Mouse (Mus musculus) embryonic facial prominence, embryonic 10.5 days (tissue): Measurements from ENCODE around the gene S100a13. TPM values are rescaled to one million over a fixed set of nuclear protein-coding genes. Genes with fewer than 3 reads are reported as not detected.
A peak's percentile ranks its signal among the peaks of the same experiment; 100 is the strongest.

ENCODE experiments used
- DNase-seq: peaks from one replicate; pipeline ENCODE4 v3.0.0-alpha.2; 2017; ENCODE audit warnings: low spot score
- H3K27ac ChIP-seq: fragments of 300-500 bp; sonication (generic); replicated peaks from 2 replicates; pipeline ENCODE4 v1.5.1; 2016; ENCODE audit warnings: mild to moderate bottlenecking
- H3K27me3 ChIP-seq: fragments of 300-500 bp; sonication (generic); replicated peaks from 2 replicates; pipeline ENCODE4 v1.6.1; 2016; ENCODE audit warnings: low read depth, mild to moderate bottlenecking; ENCODE audit not compliant: poor library complexity, severe bottlenecking
- H3K36me3 ChIP-seq: fragments of 300-500 bp; sonication (generic); replicated peaks from 2 replicates; pipeline ENCODE4 v1.6.1; 2016; ENCODE audit warnings: mild to moderate bottlenecking, moderate library complexity
- H3K4me1 ChIP-seq: fragments of 300-500 bp; sonication (generic); 2 replicates; pipeline ENCODE4 v1.6.1; 2016
- H3K4me3 ChIP-seq: fragments of 300-500 bp; sonication (generic); 2 replicates; pipeline ENCODE4 v1.5.1; 2016; ENCODE audit warnings: mild to moderate bottlenecking, moderate library complexity
- H3K9me3 ChIP-seq: fragments of 300-500 bp; sonication (generic); 2 replicates; pipeline ENCODE4 v1.6.1; 2016; ENCODE audit warnings: mild to moderate bottlenecking
- WGBS: fragments of 180-500 bp; shearing (Covaris S2); methylation state at CpG from one replicate; pipeline ENCODE4 v1.1.7; 2016; 5-methylcytosine and 5-hydroxymethylcytosine counted together
- polyA plus RNA-seq: library from polyadenylated mRNA; unstranded; fragments of >200 nt; fragmentation: Nextera tagmentation; extraction: Ambion mirVana; gene quantifications from 2 replicates; pipeline ENCODE4 v1.2.1, GENCODE M21; 2016

S100a13 gene
- polyA plus RNA-seq, 1 experiment from 2014 or later: 8.3 TPM

- Histone ChIP-seq H3K27ac (no peak overlapping the region), H3K36me3 (peaks cover 61% of the 10 kb centered on the region), H3K4me1 (peaks cover 7% of the 10 kb centered on the region), H3K4me3 (no peak overlapping the region), H3K9me3 (no peaks in the 10 kb centered on the region), H3K27me3 (no peaks in the 10 kb centered on the region)
- DNase-seq: no peak
- 89% methylated on average over 6 of the region's 6 CpGs for WGBS
These were observed 25.7 kb upstream of the S100a13 start for GRCm38 (mm10) chr3:90488576-90488975.

GRCm38 (mm10) chr3:90490696-90491256 lies 23.5 kb upstream of the S100a13 start, which contains the start of gene Snapin:
TSS of gene Snapin (minus strand) at chr3:90491033.
- WGBS: under 1% methylated on average over 37 of the region's 37 CpGs
- peak within 1 kb of the TSS; percentile 67 for H3K4me3 ChIP-seq
- peaks cover 7% of the 10 kb centered on the region for H3K4me1 ChIP-seq
- H3K9me3 ChIP-seq: no peaks in the 10 kb centered on the region
- peak within 1 kb of the TSS; percentile 88 for H3K27ac ChIP-seq
- no peaks in the 10 kb centered on the region for H3K27me3 ChIP-seq
- H3K36me3 ChIP-seq: peaks cover 50% of the 10 kb centered on the region
- peak; percentile 96 for DNase-seq

- 35% methylated on average over 2 of the region's 2 CpGs for WGBS
- H3K9me3 ChIP-seq: no peaks in the 10 kb centered on the region
- no peaks in the 10 kb centered on the region for H3K27me3 ChIP-seq
- peaks cover 7% of the 10 kb centered on the region for H3K4me1 ChIP-seq
- 0 out of 2 replicates have a peak overlapping the region, but pooled peaks have one; percentile 67 for H3K4me3 ChIP-seq
- H3K36me3 ChIP-seq: peaks cover 50% of the 10 kb centered on the region
- DNase-seq: no peak
- H3K27ac ChIP-seq: no peak overlapping the region
These were observed 22.9 kb upstream of the S100a13 start for GRCm38 (mm10) chr3:90491350-90491749.

- Histone ChIP-seq H3K4me3 (no peak overlapping the region), H3K4me1 (peaks cover 7% of the 10 kb centered on the region), H3K27ac (no peak overlapping the region), H3K27me3 (no peaks in the 10 kb centered on the region), H3K9me3 (no peaks in the 10 kb centered on the region), H3K36me3 (peaks cover 50% of the 10 kb centered on the region)
- DNase-seq: no peak
- 67% methylated on average over 4 of the region's 4 CpGs for WGBS
These were observed 20.2 kb upstream of the S100a13 start for GRCm38 (mm10) chr3:90493831-90494540.

- Histone ChIP-seq H3K9me3 (no peaks in the 10 kb centered on the region), H3K27ac (no peak overlapping the region), H3K36me3 (peaks cover 62% of the 10 kb centered on the region), H3K27me3 (no peaks in the 10 kb centered on the region), H3K4me3 (no peak overlapping the region), H3K4me1 (no peaks in the 10 kb centered on the region)
- WGBS: 93% methylated on average over 7 of the region's 7 CpGs
- DNase-seq: no peak
These were observed 18.2 kb upstream of the S100a13 start for GRCm38 (mm10) chr3:90495850-90496525.

- H3K36me3 ChIP-seq: peaks cover 78% of the 10 kb centered on the region
These were observed 16.6 kb upstream of the S100a13 start for GRCm38 (mm10) chr3:90497597-90497996.

GRCm38 (mm10) chr3:90503444-90503843 lies 10.8 kb upstream of the S100a13 start:
- no peak for DNase-seq
- 86% methylated on average over 4 of the region's 4 CpGs for WGBS
- Histone ChIP-seq H3K27me3 (no peaks in the 10 kb centered on the region), H3K4me3 (no peak overlapping the region), H3K36me3 (peaks cover 93% of the 10 kb centered on the region), H3K9me3 (no peaks in the 10 kb centered on the region), H3K27ac (no peak overlapping the region), H3K4me1 (peaks cover 13% of the 10 kb centered on the region)

More at GRCm38 (mm10) chr3:90497597-90497996, 16.6 kb upstream of the S100a13 start:
- Histone ChIP-seq H3K27me3 (no peaks in the 10 kb centered on the region), H3K4me3 (no peak overlapping the region), H3K9me3 (no peaks in the 10 kb centered on the region), H3K27ac (no peak overlapping the region), H3K4me1 (no peaks in the 10 kb centered on the region)
- no peak for DNase-seq

GRCm38 (mm10) chr3:90505216-90505615 lies 9.0 kb upstream of the S100a13 start:
- Histone ChIP-seq H3K4me3 (no peak overlapping the region), H3K27ac (no peak overlapping the region), H3K27me3 (no peaks in the 10 kb centered on the region), H3K36me3 (peaks cover 75% of the 10 kb centered on the region), H3K9me3 (no peaks in the 10 kb centered on the region), H3K4me1 (peaks cover 13% of the 10 kb centered on the region)
- no peak for DNase-seq
- 94% methylated on average over 5 of the region's 5 CpGs for WGBS

- Histone ChIP-seq H3K36me3 (peaks cover 64% of the 10 kb centered on the region), H3K4me3 (no peak overlapping the region), H3K9me3 (no peaks in the 10 kb centered on the region), H3K27ac (no peak overlapping the region), H3K27me3 (0 out of 2 replicates have a peak, but pooled peaks cover 6% of the 10 kb centered on the region), H3K4me1 (peaks cover 13% of the 10 kb centered on the region)
- no peak for DNase-seq
- WGBS: 92% methylated on average over 3 of the region's 3 CpGs
These were observed 7.9 kb upstream of the S100a13 start for GRCm38 (mm10) chr3:90506362-90506761.

- 5% methylated on average over 20 of the region's 20 CpGs for WGBS
- no peak for DNase-seq
- no peaks in the 10 kb centered on the region for H3K9me3 ChIP-seq
- H3K4me3 ChIP-seq: peak overlapping the region; percentile 97
- peaks cover 15% of the 10 kb centered on the region for H3K4me1 ChIP-seq
- peaks cover 24% of the 10 kb centered on the region for H3K27me3 ChIP-seq
- H3K36me3 ChIP-seq: peaks cover 43% of the 10 kb centered on the region
- peak overlapping the region; percentile 99 for H3K27ac ChIP-seq
These were observed 5.8 kb upstream of the S100a13 start for GRCm38 (mm10) chr3:90508287-90508949.

GRCm38 (mm10) chr3:90508950-90509746 lies 5.1 kb upstream of the S100a13 start, which contains the start of gene Chtop:
TSS of gene Chtop (minus strand) at chr3:90509498.
- Histone ChIP-seq H3K27ac (peak within 1 kb of the TSS; percentile 99), H3K36me3 (peaks cover 36% of the 10 kb centered on the region), H3K27me3 (peaks cover 31% of the 10 kb centered on the region), H3K4me1 (peaks cover 23% of the 10 kb centered on the region), H3K9me3 (no peaks in the 10 kb centered on the region), H3K4me3 (peak within 1 kb of the TSS; percentile 97)
- DNase-seq: peak; percentile 99
- WGBS: under 1% methylated on average over 66 of the region's 66 CpGs

- Histone ChIP-seq H3K9me3 (no peaks in the 10 kb centered on the region), H3K4me3 (peak overlapping the region; percentile 97), H3K27me3 (peaks cover 37% of the 10 kb centered on the region), H3K4me1 (peaks cover 29% of the 10 kb centered on the region), H3K36me3 (peaks cover 30% of the 10 kb centered on the region), H3K27ac (peak overlapping the region; percentile 99)
- WGBS: 20% methylated on average over 2 of the region's 2 CpGs
- no peak for DNase-seq
These were observed 4.5 kb upstream of the S100a13 start for GRCm38 (mm10) chr3:90509747-90510123.
